Mouse (Mus musculus) thymus, postnatal 36 days (tissue): Measurements from ENCODE around the gene Olfr611.
"Not testable (repeated sequence)": the region's sequence is repeated elsewhere in the genome, so short reads cannot be mapped to it uniquely, and the experiment has no call there.

Experiments used
- DNase-seq, 2 experiments: peaks; one replicate each; pipeline ENCODE4 v3.0.0; 2022; ENCODE audit warnings: mixed read lengths in 2 of 2

The Olfr611 gene

DNA sequence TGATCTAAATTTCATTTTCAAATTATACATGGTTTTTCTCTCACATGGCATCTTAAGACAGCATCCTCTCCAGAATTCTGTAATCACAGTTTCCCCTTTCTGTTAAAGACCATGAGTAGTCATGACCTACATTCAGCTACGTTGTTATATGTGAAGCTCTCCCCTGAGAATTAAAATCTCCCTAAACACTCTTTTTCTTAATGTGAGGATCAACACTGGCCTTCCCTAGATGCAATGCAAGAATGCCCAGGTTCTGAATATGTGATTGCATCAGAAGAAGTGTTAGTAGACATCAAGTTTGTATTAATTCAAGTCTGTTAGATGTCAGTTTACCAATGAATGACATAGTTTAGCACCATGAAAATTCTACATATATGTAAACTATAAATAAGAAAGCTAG, at the start of gene Olfr611:
Gene Olfr611, minus strand, starts transcription at position 101 of the 400 bp plus-strand sequence.
- DNase-seq: not testable (repeated sequence)

DNA sequence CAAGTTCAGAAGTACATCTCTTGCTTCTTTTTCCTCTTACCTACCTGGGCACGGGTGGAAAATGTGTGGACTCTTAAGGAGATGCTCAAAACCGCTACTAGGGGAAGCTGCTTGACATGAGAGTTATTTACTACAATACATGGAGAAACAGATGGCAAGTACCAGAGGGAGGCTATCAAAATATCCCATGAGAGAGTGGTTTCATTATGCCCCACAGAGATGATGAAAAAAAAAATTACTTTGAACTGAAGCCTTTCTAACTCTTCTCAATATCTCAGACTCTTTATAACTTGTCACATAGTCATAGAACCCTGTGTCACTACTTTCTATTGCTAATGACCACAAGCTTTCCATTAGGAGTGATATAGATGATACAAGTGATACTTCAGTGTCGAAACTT, 48.4 kb upstream of the Olfr611 start, which contains the start of gene Olfr616:
Gene Olfr616, minus strand, starts transcription at position 101 of the 400 bp plus-strand sequence.
- no peak for DNase-seq

DNA sequence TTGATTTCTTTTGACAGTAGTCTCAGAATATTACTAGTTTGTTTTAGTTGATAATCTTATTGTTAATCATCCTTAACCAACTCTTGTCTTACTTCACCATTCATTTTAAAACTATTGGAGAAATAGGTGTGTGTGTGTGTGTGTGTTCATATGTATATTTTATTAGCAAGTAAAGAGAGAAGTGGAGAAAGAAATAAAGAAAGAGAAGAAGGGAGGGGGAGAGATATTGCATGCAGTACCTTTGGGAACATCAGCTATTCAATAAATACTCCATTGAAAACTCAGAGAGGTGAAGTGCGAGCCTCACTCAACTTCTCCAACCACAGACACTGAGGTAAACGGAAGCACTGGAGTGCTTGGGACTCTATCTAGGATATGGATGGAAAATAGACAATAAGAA, 35.1 kb upstream of the Olfr611 start, which contains the start of gene Olfr615:
Gene Olfr615, plus strand, starts transcription at position 301 of the 400 bp plus-strand sequence.
- no peak for DNase-seq

DNA sequence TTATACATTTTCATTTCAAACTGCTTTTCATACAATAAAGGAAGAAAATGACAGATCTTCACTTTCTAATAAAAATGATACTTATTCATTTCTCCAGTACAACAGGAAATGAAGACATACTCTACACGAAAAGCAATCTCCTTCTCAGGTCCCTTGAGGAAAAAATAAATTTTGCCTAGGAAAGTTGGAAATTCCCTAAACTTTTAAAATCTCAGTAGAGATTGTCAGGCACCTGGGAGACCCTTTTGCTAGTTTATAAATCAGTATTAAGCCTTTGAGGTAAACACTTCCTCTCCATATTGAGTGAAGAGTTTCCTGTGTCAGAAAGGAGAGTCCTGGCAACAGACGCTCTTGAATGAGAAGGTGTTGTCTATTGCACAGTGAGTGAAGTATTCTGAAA, 27.1 kb upstream of the Olfr611 start, which contains the start of gene Olfr613:
Gene Olfr613, plus strand, starts transcription at position 301 of the 400 bp plus-strand sequence.
- DNase-seq: no peak

DNA sequence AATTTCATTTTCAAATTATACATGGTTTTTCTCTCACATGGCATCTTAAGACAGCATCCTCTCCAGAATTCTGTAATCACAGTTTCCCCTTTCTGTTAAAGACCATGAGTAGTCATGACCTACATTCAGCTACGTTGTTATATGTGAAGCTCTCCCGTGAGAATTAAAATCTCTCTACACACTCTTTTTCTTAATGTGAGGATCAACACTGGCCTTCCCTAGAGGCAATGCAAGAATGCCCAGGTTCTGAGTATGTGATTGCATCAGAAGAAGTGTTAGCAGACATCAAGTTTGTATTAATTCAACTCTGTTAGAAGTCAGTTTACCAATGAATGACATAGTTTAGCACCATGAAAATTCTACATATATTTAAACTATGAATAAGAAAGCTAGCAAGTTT, 22.0 kb upstream of the Olfr611 start, which contains the start of gene Olfr612:
Gene Olfr612, minus strand, starts transcription at position 101 of the 400 bp plus-strand sequence.
- DNase-seq: not testable (repeated sequence)

DNA sequence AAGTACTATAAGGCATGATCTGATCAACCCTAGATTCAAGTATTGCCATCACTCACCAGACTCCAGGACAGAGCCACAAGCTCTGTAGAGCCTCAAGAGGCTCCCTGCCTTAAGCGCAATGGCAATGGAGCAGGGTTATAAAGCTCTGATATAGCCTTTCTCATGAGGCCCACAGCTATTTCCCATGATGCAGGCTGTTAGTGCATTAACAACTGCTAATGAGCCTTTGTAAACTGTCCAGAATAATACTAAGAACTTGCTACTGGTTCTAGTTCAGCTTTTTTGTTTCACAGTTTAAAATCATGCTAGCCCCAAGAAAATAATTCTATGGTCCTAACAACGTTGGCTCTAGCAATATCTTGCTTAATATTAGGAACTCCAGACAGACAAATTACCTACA, 8.6 kb downstream of the Olfr611 start, which contains the start of gene Olfr610:
Gene Olfr610, minus strand, starts transcription at position 101 of the 400 bp plus-strand sequence.
- no peak for DNase-seq

DNA sequence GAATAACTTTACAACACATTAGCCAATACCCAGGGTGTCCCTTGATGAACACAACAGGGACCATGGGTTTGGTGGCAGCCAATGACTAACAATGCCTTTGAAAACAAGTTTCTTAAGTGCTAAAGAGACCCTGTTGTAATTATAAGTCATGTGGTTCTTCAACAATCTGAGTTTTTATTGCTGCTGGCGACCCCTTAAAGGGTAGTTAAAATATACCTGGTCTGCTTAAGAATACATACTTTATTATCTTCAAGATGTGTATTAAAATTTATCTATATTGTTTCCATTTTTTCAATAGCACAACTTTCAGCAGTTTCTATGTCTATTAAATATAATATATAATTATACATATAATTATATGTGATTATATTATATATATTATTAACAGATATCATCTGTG, 22.7 kb downstream of the Olfr611 start, which contains the start of gene Olfr609:
Gene Olfr609, minus strand, starts transcription at position 101 of the 400 bp plus-strand sequence.
- no peak for DNase-seq

DNA sequence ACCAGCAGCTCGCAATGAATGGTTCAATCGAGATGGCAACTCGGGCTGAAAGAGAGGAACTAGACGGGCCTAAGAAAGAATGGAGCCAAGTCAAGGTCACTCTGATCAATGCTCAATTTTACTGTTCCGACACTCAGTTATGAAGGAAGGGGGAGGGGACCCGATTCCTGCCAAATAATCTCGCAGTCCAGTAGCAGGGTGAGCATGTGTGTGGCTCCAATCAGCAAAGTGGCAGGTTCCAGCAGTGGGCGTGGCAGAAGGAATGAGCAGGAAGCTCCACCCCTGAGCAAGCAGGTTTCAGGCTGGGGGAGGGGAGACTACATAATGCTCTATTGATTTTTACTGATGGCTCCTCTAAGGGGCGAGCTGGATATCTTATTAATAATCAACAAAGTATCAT, 43.5 kb downstream of the Olfr611 start:
- DNase-seq: not testable (repeated sequence)

DNA sequence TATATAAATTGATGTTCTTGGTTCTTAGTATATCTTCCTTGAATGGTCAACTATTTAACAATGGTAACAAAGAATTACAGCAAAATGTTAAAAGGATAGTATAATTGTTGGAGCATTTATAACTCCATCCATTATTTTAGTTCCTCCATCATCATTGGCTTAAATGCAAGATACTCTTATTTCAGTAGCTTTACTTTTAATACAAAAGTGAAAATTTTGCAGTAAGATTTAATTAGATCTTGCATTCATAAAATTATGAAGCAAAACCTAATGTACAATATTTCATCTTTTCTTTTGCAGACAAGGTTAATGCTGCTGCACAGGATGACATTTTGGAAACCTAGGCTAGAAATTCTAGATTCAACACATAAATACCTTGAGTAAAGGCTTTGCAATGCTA, 51.1 kb downstream of the Olfr611 start, which contains the start of gene Olfr608:
Gene Olfr608, plus strand, starts transcription at position 301 of the 400 bp plus-strand sequence.
- no peak for DNase-seq
